ENCODE assay signal across 16 mouse cellular contexts in genomic region chr7:81348206-81348605, GRCm38 (mm10).
"Had no signal": no experiment of that assay in that cellular context is flagged by ENCODE, and none has a peak within 500 bp of the region (broad histone marks: within the 10 kb centered on the region; RNA-seq: fewer than 3 reads in every experiment).

No protein-coding gene starts in this region.

- ATAC-seq: midbrain, embryonic 15.5 days had no signal

- H3K4me3 ChIP-seq: layer of hippocampus, adult 2 months; liver, embryonic 13.5 days; midbrain, embryonic 12.5 days; midbrain, embryonic 15.5 days; neural tube, embryonic 12.5 days; neural tube, embryonic 15.5 days; stomach, embryonic 15.5 days had no signal

- H3K27ac ChIP-seq: kidney, postnatal 0 days; layer of hippocampus, adult 2 months; liver, embryonic 13.5 days; midbrain, embryonic 12.5 days; midbrain, embryonic 15.5 days; neural tube, embryonic 12.5 days; neural tube, embryonic 15.5 days; stomach, embryonic 15.5 days had no signal

- H3K9me3 ChIP-seq: liver, embryonic 13.5 days; midbrain, embryonic 12.5 days; midbrain, embryonic 15.5 days; neural tube, embryonic 12.5 days; neural tube, embryonic 15.5 days; stomach, embryonic 15.5 days had no signal

- DNase-seq: kidney, adult 2 months; kidney, postnatal 25 days; layer of hippocampus, adult 9-11 months; liver, embryonic 13.5 days; lung, adult 2 months; lung, postnatal 14 days; lung, postnatal 4 days; thymus, postnatal 14 days; thymus, postnatal 4 days had no signal

- H3K27me3 ChIP-seq: midbrain, embryonic 15.5 days; neural tube, embryonic 12.5 days; neural tube, embryonic 15.5 days; stomach, embryonic 15.5 days had no signal
